Mouse (Mus musculus) myocyte (in vitro differentiated cells): ENCODE data around the gene AC134908.4.

Source experiments
- E2F4 ChIP-seq: IDR thresholded peaks from one replicate; pipeline ENCODE4 v1.6.1; 2011; ENCODE audit warnings: mild to moderate bottlenecking, control low read depth, moderate library complexity; ENCODE audit not compliant: insufficient read depth
- POLR2A ChIP-seq: IDR thresholded peaks from one replicate; pipeline ENCODE4 v1.6.1; 2011; ENCODE audit warnings: low read depth, mild to moderate bottlenecking, control low read depth, moderate library complexity; ENCODE audit not compliant: insufficient read length
- POLR2AphosphoS2 ChIP-seq: IDR thresholded peaks from one replicate; pipeline ENCODE4 v1.6.1; 2011; ENCODE audit warnings: low read depth, control low read depth; ENCODE audit not compliant: insufficient read length
- SRF ChIP-seq: IDR thresholded peaks from one replicate; pipeline ENCODE4 v1.6.1; 2011; ENCODE audit warnings: low read depth; ENCODE audit not compliant: control insufficient read depth, insufficient read length
- USF1 ChIP-seq: IDR thresholded peaks from one replicate; pipeline ENCODE4 v1.6.1; 2011; ENCODE audit warnings: low read depth, mild to moderate bottlenecking, control low read depth, moderate library complexity

GRCm38 (mm10) chr17:25749314-25749713, 46.1 kb downstream of the AC134908.4 start:
- TF ChIP-seq POLR2A (no peak), E2F4 (no peak), USF1 (no peak), POLR2AphosphoS2 (no peak), SRF (no peak)
